Mouse (Mus musculus) ovary, postnatal 14 days (tissue): ENCODE measurements around the gene Mei4.

Experiments used
- DNase-seq: peaks from one replicate; pipeline ENCODE4 v3.0.0; 2022; ENCODE audit warnings: low spot score

Gene Mei4

DNA sequence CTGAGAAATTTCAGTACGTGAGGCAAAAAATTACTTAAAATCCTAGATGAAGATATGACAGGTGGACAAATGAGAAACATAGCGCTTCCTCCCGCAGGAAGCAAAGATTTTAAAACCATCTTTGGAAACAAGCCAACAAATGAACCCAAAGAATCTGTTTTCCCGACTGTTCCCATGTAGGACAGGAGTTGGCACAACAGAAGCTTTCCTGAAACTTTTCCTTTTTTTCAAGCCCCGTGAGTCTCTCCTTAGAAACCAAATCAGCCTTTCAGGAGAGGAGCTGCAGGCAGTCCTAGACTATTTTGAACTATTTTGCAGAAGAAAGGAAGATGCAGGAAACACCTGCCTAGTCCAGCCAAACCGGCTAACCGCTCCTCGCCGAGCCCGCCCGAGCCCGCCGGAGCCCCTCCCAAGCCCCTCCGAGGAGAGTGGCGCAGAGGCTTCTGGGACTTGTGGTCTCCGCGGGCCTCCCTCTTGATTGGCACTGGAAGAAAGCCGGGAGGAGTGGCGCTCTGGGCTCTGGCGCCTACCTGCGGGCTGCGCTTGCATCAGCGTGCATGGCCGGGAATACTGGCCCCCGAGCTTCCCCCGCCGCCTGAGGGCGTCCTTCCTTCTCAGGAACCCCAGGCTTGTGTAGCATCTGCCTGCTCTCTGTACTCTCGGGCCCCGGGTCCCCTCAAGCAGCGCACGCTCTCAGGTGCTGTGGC lies at the start of gene Mei4:
Gene Mei4, plus strand, starts transcription at position 490 of the 707 bp plus-strand sequence.
- DNase-seq = peak; percentile 41

DNA sequence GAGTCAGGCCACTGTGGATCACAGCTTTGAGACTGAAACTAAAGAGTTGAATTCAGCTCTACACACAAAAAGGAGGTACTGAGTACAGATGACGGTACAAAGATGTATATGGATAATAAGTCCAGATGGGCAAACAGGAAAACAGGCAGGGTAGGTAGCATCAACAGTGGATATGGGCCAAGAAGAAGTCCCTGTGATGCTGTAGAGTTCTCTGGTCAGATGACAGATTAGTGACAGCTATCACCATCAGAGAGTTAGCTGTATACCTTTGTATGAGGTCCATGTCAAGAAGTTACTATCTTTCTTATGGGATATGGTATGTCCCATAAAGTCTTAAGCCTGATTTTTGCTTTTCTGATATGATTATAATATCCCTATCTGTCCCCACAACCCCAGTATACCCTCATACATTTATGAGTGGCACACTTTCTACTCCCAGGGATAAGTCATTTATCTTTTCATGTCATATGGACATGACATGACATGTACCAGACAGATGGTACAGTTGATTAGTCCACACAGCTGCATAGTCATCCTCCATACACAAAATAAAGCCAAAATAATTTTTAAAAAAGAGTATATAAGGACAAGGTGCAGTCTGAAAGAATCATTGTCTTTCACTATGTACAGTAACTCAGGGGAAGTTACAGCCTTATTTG lies 43.6 kb upstream of the Mei4 start:
- no peak for DNase-seq

DNA sequence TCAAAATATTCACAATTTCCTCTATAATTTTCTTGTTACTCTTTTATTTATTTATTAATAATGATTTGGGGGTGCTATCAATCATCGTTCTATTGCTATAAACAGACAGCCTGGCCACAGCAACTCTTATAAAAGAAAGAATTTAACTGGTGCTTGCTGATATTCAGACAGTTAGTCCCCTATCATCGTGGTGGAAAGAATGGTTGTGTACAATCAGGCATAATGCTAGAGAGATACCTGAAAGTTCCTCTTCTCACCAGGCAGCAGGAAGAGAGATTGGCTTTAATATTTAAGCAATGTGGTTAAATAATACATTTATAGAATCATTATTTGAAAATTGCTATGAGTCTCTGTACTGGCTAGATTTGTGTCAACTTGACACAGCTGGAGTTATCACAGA lies 35.9 kb upstream of the Mei4 start:
- no peak for DNase-seq

DNA sequence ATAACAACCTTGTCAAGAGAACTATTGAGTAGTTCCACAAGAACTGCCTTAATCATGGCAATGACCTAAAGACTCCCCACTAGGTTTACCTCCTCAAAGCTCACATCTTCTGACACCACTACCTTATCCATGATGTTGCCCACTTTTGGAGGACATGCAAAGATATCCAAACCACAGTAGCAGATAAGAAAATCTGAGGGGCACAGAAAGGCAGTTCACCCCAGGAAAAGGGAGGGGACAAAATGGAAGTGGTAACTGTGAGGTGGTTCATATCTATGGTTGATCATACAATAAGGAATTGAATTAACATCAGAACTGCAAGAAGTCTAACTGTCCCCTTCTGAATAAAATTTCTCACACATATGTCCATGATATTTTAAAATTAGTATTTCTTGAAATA lies 29.4 kb upstream of the Mei4 start:
- DNase-seq = no peak

GRCm38 (mm10) chr9:81858861-81859260 lies 4.6 kb upstream of the Mei4 start:
- no peak for DNase-seq

GRCm38 (mm10) chr9:81863888-81864234 lies 391 bp downstream of the Mei4 start:
- no peak for DNase-seq

- DNase-seq = no peak
Observed at GRCm38 (mm10) chr9:81866032-81866431, 2.6 kb downstream of the Mei4 start.

GRCm38 (mm10) chr9:81921456-81921855 lies 58.0 kb downstream of the Mei4 start:
- DNase-seq = no peak

- DNase-seq = no peak
Observed at GRCm38 (mm10) chr9:81924744-81925143, 61.3 kb downstream of the Mei4 start.

GRCm38 (mm10) chr9:81940533-81940932 lies 77.1 kb downstream of the Mei4 start:
- DNase-seq = no peak

DNA sequence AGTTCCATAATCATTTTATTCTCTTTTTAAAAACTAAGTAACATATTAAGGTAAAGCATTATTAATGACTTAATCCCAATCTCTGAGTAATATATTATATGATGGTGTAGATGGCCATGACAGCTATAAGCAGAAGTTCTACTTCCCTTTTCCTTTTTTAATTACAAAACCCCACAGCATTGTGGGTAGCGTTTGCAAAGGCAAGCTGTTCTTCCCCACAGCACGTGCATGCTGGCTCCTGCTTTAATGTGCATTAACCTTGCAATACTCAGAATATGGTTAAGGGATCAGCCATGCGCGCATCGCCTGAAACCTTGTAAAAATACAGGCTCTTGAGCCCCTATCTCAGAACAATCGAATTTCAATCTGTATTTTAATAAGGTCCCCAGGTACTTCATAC lies 82.2 kb downstream of the Mei4 start:
- no peak for DNase-seq

DNA sequence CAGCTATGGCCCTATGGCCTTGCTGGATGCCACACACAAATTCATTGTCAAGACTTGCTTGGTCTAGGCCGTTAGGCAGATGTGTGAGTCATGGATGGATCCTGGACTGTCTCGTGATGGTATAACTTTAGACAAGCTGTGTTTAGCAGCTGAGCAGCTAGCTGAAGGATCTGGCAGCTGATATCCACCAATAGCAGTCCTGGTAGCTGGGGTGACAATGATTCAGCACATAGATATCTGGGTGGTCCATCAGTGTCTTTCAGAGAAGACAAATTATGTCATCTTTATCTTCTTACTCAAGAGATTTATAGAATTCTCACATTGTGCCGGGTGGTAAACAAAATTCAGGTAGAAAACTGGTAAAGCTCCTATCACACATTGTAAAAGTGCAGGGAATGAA lies 93.4 kb downstream of the Mei4 start:
- DNase-seq = no peak

GRCm38 (mm10) chr9:81957842-81958241 lies 94.4 kb downstream of the Mei4 start:
- DNase-seq = no peak

DNA sequence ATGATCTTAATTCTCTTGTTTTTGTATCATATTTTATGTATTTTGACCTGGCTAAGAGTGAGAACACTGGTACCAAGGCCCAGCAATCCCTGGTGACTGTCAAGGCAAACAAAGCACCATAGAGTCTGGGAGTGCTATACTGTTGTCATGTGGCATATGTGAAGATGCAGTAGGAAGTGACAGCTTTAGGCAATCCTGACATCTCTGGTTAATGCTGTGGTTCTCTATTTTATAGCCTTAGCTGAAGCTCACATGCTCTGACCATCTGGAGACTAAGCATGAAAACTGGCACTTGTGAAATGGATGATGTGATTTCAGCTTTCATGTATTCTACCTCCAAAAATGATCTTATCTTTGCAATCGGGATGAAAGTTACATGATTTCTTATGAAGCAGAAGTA lies 103.3 kb downstream of the Mei4 start:
- DNase-seq = no peak

DNA sequence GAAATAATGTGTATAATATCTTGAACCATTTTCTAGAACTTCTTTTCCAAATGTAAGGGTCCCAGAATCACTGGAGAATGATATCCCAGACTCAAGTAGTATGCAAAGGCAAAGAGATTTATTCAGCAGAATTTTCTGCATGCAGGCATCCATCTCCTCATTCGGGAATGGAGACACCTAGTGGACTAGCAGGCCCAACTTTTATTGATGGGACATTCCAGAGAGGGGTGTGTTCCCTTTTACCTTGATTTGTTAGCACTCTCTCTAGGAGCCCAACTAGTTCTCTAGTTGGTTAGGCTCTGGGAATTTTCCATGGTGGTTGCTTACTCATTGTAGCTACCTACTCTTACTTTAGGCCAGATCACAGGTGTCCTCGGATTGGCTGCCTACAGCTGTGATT lies 105.5 kb downstream of the Mei4 start:
- no peak for DNase-seq

DNA sequence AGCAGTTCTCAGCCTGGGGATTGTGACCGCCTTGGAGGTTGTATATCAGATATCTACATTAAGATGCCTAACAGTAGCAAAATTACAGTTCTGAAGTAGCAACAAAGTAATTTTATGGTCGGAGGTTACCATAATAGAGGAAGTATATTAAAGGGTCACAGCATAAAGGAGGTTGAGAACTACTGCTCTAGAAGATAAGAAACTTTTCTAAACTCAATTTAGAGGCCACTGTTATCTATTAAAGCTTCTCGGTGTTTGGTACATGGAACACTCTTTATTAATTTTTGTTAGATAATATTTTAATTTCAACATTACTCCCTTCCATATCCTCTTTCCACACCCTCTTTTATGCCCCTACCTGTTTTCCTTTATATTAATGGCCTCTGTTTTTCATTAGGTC lies 119.0 kb downstream of the Mei4 start:
- no peak for DNase-seq

DNA sequence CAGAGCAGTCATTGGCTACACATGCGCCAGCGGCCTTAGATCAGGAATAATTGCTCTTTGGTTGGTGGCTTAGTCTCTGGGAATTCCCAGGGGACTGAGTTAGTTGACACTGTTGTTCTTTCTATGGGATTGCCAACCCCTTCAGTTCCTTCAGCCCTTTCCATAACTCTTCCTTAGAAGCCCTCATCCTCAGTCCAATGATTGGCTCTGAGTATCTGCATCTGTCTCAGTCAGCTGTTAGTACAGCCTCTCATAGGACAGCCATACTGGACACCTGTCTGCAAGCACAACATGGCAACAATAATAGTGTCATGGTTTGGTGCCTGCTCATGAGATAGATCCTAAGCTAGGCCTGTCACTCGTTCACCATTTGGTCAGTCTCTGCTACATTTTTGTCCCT lies 149.5 kb downstream of the Mei4 start:
- no peak for DNase-seq

DNA sequence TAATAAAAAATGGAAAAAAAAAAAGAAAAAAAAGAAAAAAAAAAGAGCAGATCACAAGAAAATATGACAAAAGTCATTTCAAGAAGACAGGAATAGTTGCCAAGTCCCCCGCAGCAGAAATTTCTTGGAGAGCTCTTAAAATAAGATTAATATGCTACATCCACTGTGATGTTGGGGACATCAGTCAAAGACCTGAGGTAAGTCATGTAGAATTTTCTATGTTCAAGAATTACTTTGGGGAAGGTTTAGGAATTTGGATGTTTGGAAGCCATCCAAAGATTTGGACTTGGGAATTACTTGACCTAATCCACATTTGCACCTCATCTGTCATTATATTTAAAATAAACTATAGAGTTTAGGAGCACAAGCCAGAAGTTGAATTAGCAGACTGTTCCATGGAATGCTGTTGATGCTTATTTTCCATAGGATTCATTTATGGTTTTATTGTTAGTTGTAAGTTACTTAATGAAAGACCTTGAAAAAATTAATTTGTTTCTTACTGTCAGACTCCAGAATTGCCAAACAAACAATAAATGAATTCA lies 179.1 kb downstream of the Mei4 start:
- DNase-seq = no peak

DNA sequence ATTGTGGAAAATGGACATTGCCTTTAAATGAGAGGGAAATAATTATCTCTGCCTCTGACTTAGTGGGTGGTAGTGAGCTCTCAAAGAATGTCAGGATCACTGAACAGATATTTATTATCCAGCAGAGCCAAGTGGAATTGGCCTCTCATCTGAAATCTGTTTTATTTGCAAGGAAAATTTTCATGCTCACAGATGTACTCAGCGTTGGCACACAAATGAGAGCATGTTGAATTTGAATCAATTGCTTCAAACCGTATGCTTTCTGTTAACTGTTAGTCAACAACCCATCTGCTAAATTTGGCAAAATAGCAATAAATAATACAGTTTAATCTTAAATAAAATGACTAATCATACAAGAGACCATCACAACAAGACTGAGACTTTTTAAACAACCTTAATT lies 181.0 kb downstream of the Mei4 start:
- DNase-seq = no peak

GRCm38 (mm10) chr9:82073832-82074231 lies 210.4 kb downstream of the Mei4 start:
- DNase-seq = no peak

- DNase-seq = no peak
Observed at GRCm38 (mm10) chr9:82075270-82075669, 211.8 kb downstream of the Mei4 start.

DNA sequence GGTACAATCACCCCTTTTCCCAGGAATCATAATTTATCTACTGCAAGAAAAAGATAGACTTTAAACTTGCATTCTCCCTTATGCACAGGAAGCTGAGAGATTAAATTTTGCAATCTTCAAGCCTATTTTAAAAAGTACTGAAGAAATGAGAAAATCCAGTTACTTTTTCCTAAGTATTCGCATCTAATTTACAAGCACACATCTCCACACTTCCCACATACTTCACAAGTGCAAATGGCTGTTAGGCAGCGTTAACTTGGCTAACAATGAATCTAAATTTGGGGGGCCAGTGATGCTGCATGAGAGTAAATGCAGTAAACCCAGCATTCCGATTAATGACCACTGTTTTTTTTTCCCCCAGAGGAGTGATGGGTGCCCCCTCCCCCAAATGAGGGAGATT lies 232.9 kb downstream of the Mei4 start:
- no peak for DNase-seq

- no peak for DNase-seq
Observed at GRCm38 (mm10) chr9:82114865-82115264, 251.4 kb downstream of the Mei4 start.

DNA sequence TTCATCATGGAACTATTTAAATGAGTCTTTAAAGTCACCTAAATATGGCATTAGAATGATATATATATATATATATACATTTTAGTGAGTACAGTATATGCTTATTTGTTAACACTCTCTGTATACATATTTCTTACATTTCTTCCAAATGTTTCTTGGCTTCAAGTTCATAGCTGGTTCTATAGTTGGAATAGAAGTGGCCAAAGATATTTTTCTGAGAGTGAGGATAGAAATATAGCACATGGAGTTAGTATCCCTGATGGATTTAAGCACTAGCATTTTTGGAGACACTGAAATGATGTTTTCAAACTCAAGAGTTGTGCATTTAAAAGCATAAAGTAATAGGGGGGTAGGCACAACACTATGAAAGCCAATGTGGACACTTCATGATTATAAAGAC lies 272.6 kb downstream of the Mei4 start:
- DNase-seq = no peak
